23 mouse cellular contexts compared by ENCODE assay signal in the genomic region with DNA sequence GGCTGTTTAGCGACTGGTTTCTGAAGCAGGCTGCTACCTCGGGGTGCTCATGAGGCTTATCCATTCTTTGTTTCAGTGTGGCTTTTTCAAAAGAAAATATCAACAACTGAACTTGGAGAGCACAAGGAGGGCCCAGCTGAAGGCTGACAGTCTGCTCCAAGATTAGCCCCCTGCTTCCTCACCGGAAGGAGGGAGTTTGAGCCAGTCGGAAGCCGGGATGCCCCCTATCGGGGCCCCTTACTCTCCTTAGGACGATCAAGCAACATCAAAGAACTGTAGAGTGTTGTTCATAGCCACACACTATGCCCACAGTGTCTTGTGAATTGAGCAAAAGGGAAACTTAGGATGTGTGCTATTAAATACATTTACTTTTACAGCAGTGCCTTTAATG. TPM values are rescaled to one million over a fixed set of nuclear protein-coding genes. Genes with fewer than 3 reads are reported as not detected.
"Had no signal": no experiment of that assay in that cellular context is flagged by ENCODE, and none has a peak within 500 bp of the region (broad histone marks: within the 10 kb centered on the region; RNA-seq: fewer than 3 reads in every experiment).

No protein-coding gene starts in this region.

- H3K9ac ChIP-seq: liver, embryonic 12.5 days; liver, embryonic 15.5 days; lung, embryonic 15.5 days; midbrain, embryonic 12.5 days; neural tube, embryonic 13.5 days; stomach, embryonic 15.5 days had no signal

- H3K36me3 ChIP-seq: limb, embryonic 10.5 days; limb, embryonic 13.5 days; liver, embryonic 12.5 days; liver, embryonic 15.5 days; lung, embryonic 15.5 days; midbrain, embryonic 12.5 days; neural tube, embryonic 13.5 days; stomach, embryonic 15.5 days had no signal

- ATAC-seq: liver, embryonic 12.5 days; midbrain, embryonic 16.5 days had no signal

- DNase-seq: kidney, postnatal 4 days; liver; lung, postnatal 10 days; lung, postnatal 4 days; retina, postnatal 1 day; right cerebral cortex, postnatal 25 days; spleen, adult 18-20 months; thymus, adult 18-20 months; thymus, postnatal 36 days had no signal

- H3K4me1 ChIP-seq: limb, embryonic 13.5 days; liver, embryonic 12.5 days; liver, embryonic 15.5 days; lung, embryonic 15.5 days; neural tube, embryonic 13.5 days; stomach, embryonic 15.5 days had no signal

- H3K9me3 ChIP-seq: limb, embryonic 10.5 days; limb, embryonic 13.5 days; liver, embryonic 12.5 days; liver, embryonic 15.5 days; lung, embryonic 15.5 days; midbrain, embryonic 12.5 days; neural tube, embryonic 13.5 days; stomach, embryonic 15.5 days had no signal

- H3K27ac ChIP-seq: limb, embryonic 10.5 days; limb, embryonic 13.5 days; liver, embryonic 12.5 days; liver, embryonic 15.5 days; lung, embryonic 15.5 days; midbrain, embryonic 12.5 days; neural tube, embryonic 13.5 days; stomach, embryonic 15.5 days had no signal

- H3K4me3 ChIP-seq: limb, embryonic 10.5 days; limb, embryonic 13.5 days; liver, embryonic 12.5 days; liver, embryonic 15.5 days; lung, embryonic 15.5 days; midbrain, embryonic 12.5 days; myocyte; neural tube, embryonic 13.5 days; stomach, embryonic 15.5 days had no signal

- H3K4me2 ChIP-seq: limb, embryonic 13.5 days; liver, embryonic 12.5 days; liver, embryonic 15.5 days; lung, embryonic 15.5 days; midbrain, embryonic 12.5 days; neural tube, embryonic 13.5 days; stomach, embryonic 15.5 days had no signal

- H3K27me3 ChIP-seq: limb, embryonic 13.5 days; liver, embryonic 12.5 days; liver, embryonic 15.5 days; lung, embryonic 15.5 days; midbrain, embryonic 12.5 days; neural tube, embryonic 13.5 days; stomach, embryonic 15.5 days had no signal

RNA-seq across cellular contexts. Expression of a gene that starts 13.3 kb away (rescaled TPM):
- total RNA-seq: megakaryocyte progenitor cell, adult 5-6 weeks; megakaryocyte-erythroid progenitor cell, adult 5-6 weeks; monocyte, adult 5-6 weeks; neutrophil, adult 5-6 weeks had no signal
